Mouse (Mus musculus): ENCODE results near the gene Abhd4.

Gene Abhd4

GRCm38 (mm10) chr14:54235825-54236540 is 18.0 kb upstream of the Abhd4 start:
- DNase-seq (ENCODE audit: inconsistent age in 2 of 2, low spot score in 1 of 2) = peak; percentile 81 to 93

- peak; percentile 71 to 88 for DNase-seq (ENCODE audit: inconsistent age in 2 of 2, low spot score in 1 of 2)
Measured at GRCm38 (mm10) chr14:54236881-54237280, 17.1 kb upstream of the Abhd4 start.

GRCm38 (mm10) chr14:54239002-54239736 is 14.8 kb upstream of the Abhd4 start:
- DNase-seq (ENCODE audit: inconsistent age in 2 of 2, low spot score in 1 of 2) = peak; percentile 88 to 96

GRCm38 (mm10) chr14:54240542-54240941 is 13.4 kb upstream of the Abhd4 start:
- peak in 1 of 2 experiments; percentile 77 for DNase-seq (ENCODE audit: inconsistent age in 2 of 2, low spot score in 1 of 2)

GRCm38 (mm10) chr14:54244183-54244582 is 9.8 kb upstream of the Abhd4 start:
- peak in 1 of 2 experiments; percentile 81 for DNase-seq (ENCODE audit: inconsistent age in 2 of 2, low spot score in 1 of 2)

GRCm38 (mm10) chr14:54246232-54246631 is 7.8 kb upstream of the Abhd4 start:
- no peak for DNase-seq (ENCODE audit: inconsistent age in 2 of 2, low spot score in 1 of 2)

- DNase-seq (ENCODE audit: inconsistent age in 2 of 2, low spot score in 1 of 2) = peak; percentile 77 to 91
Measured at GRCm38 (mm10) chr14:54249326-54249725, 4.7 kb upstream of the Abhd4 start.

GRCm38 (mm10) chr14:54250122-54250521 is 3.9 kb upstream of the Abhd4 start:
- no peak for DNase-seq (ENCODE audit: inconsistent age in 2 of 2, low spot score in 1 of 2)

- no peak for DNase-seq (ENCODE audit: inconsistent age in 2 of 2, low spot score in 1 of 2)
Measured at GRCm38 (mm10) chr14:54254670-54255202, 748 bp downstream of the Abhd4 start.

GRCm38 (mm10) chr14:54258131-54258670 is 4.2 kb downstream of the Abhd4 start:
- DNase-seq (ENCODE audit: inconsistent age in 2 of 2, low spot score in 1 of 2) = peak in 1 of 2 experiments; percentile 13

- DNase-seq (ENCODE audit: inconsistent age in 2 of 2, low spot score in 1 of 2) = peak; percentile 98 to 99
Measured at GRCm38 (mm10) chr14:54259003-54259721, 5.2 kb downstream of the Abhd4 start.

GRCm38 (mm10) chr14:54259722-54260085 is 5.7 kb downstream of the Abhd4 start:
- DNase-seq (ENCODE audit: inconsistent age in 2 of 2, low spot score in 1 of 2) = peak; percentile 34 to 83

- peak; percentile 78 to 89 for DNase-seq (ENCODE audit: inconsistent age in 2 of 2, low spot score in 1 of 2)
Measured at GRCm38 (mm10) chr14:54260196-54260595, 6.2 kb downstream of the Abhd4 start.

- DNase-seq (ENCODE audit: inconsistent age in 2 of 2, low spot score in 1 of 2) = no peak
Measured at GRCm38 (mm10) chr14:54261386-54261785, 7.4 kb downstream of the Abhd4 start.

GRCm38 (mm10) chr14:54262622-54263021 is 8.6 kb downstream of the Abhd4 start:
- DNase-seq (ENCODE audit: inconsistent age in 2 of 2, low spot score in 1 of 2) = peak in 1 of 2 experiments; percentile 65

- DNase-seq (ENCODE audit: inconsistent age in 2 of 2, low spot score in 1 of 2) = peak; percentile 84 to 87
Measured at GRCm38 (mm10) chr14:54263099-54263498, 9.1 kb downstream of the Abhd4 start.

GRCm38 (mm10) chr14:54264231-54264630 is 10.2 kb downstream of the Abhd4 start:
- DNase-seq (ENCODE audit: inconsistent age in 2 of 2, low spot score in 1 of 2) = no peak

GRCm38 (mm10) chr14:54265093-54265492 is 11.1 kb downstream of the Abhd4 start:
- no peak for DNase-seq (ENCODE audit: inconsistent age in 2 of 2, low spot score in 1 of 2)

- no peak for DNase-seq (ENCODE audit: inconsistent age in 2 of 2, low spot score in 1 of 2)
Measured at GRCm38 (mm10) chr14:54265951-54266350, 12.0 kb downstream of the Abhd4 start.

GRCm38 (mm10) chr14:54267966-54268365 is 14.0 kb downstream of the Abhd4 start:
- peak; percentile 18 to 46 for DNase-seq (ENCODE audit: inconsistent age in 2 of 2, low spot score in 1 of 2)

GRCm38 (mm10) chr14:54269566-54269965 is 15.6 kb downstream of the Abhd4 start:
- peak in 1 of 2 experiments; percentile 47 for DNase-seq (ENCODE audit: inconsistent age in 2 of 2, low spot score in 1 of 2)

Measured in adrenal gland, adult (tissue).